Mouse (Mus musculus) heart, adult 2 months (tissue): ENCODE data around the gene Hyal3.

Experiments
- CTCF ChIP-seq: fragments of 200-600 bp; IDR thresholded peaks from 2 replicates; pipeline ENCODE4 v1.8.1; 2022; ENCODE audit warnings: antibody characterized with exemption, mild to moderate bottlenecking, moderate library complexity
- EP300 ChIP-seq: fragments of 200-500 bp; IDR thresholded peaks from 2 replicates; pipeline ENCODE4 v1.6.1; 2011; ENCODE audit warnings: low read depth, low read length, control low read depth; ENCODE audit not compliant: insufficient read depth
- POLR2A ChIP-seq: fragments of 200-500 bp; IDR thresholded peaks from 2 replicates; pipeline ENCODE4 v1.6.1; 2011; ENCODE audit warnings: mild to moderate bottlenecking, low read depth, low read length, control low read depth; ENCODE audit not compliant: insufficient read depth

DNA sequence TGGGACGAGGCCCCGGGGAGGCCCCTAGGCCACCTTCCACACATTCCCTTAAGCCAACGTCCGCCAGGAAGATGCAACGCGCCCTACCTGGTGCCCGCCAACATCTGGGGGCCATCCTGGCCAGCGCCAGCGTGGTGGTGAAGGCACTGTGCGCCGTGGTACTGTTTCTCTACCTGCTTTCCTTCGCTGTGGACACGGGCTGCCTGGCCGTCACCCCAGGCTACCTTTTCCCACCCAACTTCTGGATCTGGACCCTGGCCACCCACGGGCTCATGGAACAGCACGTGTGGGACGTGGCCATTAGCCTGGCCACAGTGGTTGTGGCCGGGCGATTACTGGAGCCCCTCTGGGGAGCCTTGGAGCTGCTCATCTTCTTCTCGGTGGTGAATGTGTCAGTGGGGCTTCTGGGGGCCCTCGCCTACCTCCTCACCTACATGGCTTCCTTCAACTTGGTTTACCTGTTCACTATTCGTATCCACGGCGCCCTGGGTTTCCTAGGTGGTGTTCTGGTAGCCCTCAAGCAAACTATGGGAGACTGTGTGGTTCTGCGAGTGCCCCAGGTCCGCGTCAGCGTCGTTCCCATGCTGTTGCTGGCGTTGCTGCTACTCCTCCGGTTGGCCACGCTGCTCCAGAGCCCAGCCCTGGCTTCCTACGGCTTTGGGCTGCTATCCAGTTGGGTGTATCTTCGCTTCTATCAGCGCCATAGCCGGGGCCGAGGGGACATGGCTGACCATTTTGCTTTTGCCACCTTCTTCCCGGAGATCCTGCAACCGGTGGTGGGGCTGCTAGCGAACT is 46.0 kb upstream of the Hyal3 start:
- no peak for TF ChIP-seq EP300
- no peak for TF ChIP-seq CTCF
- TF ChIP-seq POLR2A, result no peak
